Mouse (Mus musculus) kidney, adult 2 months (tissue): ENCODE measurements around the gene Nin. TPM values are rescaled to one million over a fixed set of nuclear protein-coding genes. Genes with fewer than 3 reads are reported as not detected.

ENCODE experiments used
- DNase-seq: peaks from one replicate; pipeline ENCODE4 v3.0.0; 2021
- H3K27ac ChIP-seq: fragments of 200-500 bp; 2 replicates; pipeline ENCODE4 v1.5.1; 2012; ENCODE audit warnings: low read depth, low read length, control low read depth, inconsistent platforms; ENCODE audit not compliant: insufficient read depth
- H3K27me3 ChIP-seq: fragments of 200-500 bp; replicated peaks from 2 replicates; pipeline ENCODE4 v1.6.1; 2012; ENCODE audit warnings: mild to moderate bottlenecking, moderate library complexity, low read length, inconsistent platforms; ENCODE audit not compliant: control insufficient read depth, insufficient read depth
- H3K36me3 ChIP-seq: fragments of 200-500 bp; 2 replicates; pipeline ENCODE4 v1.6.1; 2012; ENCODE audit warnings: mild to moderate bottlenecking, moderate library complexity, low read length, inconsistent platforms; ENCODE audit not compliant: control insufficient read depth, insufficient read depth
- H3K4me1 ChIP-seq: fragments of 200-500 bp; 2 replicates; pipeline ENCODE4 v1.6.1; 2011; ENCODE audit warnings: low read length; ENCODE audit not compliant: control insufficient read depth, insufficient read depth
- H3K4me3 ChIP-seq: fragments of 200-500 bp; 2 replicates; pipeline ENCODE4 v1.5.1; 2011; ENCODE audit warnings: mild to moderate bottlenecking, low read depth, low read length, control low read depth; ENCODE audit not compliant: insufficient read depth
- CTCF ChIP-seq: fragments of 200-500 bp; conservative IDR thresholded peaks from 2 replicates; pipeline ENCODE4 v1.5.1; 2011; ENCODE audit warnings: low read depth, mild to moderate bottlenecking, control low read depth, low read length, moderate library complexity, mixed read lengths; ENCODE audit not compliant: insufficient read depth, insufficient read length
- POLR2A ChIP-seq: fragments of 200-500 bp; IDR thresholded peaks from one replicate; pipeline ENCODE4 v1.6.1; 2011; ENCODE audit warnings: low read depth, low read length, control low read depth
- WGBS: fragments of 180-500 bp; shearing (Covaris S2); methylation state at CpG from one replicate; pipeline ENCODE4 v1.1.7; 2018; 5-methylcytosine and 5-hydroxymethylcytosine counted together
- polyA plus RNA-seq: library from polyadenylated mRNA; depleted of rRNA; stranded (reverse); fragments of >200 nt; gene quantifications from 2 replicates; pipeline ENCODE4 v1.2.3, GENCODE M21; 2012

Gene Nin
- polyA plus RNA-seq, 1 experiment = 4.9 TPM

DNA sequence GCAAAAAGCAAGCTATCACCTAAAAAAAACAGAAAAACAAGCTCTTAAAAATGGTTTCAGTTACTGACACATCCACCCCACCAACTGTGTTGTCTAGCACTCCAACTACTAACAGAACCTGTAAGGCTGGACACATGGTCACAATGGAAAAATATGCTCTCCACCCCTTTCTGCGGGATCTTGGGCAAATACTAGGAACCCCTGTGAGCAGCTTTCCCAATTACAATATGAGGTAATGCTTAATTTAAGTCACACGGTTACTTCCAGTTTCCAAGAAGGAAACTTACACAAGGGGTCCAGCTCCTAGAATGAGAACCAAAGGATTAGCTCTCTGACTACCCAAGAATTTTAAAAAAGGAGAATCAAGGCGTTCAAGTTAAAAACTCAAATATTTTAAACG is 128.0 kb downstream of the Nin start:
- H3K4me3 ChIP-seq = peak overlapping the region; percentile 37

DNA sequence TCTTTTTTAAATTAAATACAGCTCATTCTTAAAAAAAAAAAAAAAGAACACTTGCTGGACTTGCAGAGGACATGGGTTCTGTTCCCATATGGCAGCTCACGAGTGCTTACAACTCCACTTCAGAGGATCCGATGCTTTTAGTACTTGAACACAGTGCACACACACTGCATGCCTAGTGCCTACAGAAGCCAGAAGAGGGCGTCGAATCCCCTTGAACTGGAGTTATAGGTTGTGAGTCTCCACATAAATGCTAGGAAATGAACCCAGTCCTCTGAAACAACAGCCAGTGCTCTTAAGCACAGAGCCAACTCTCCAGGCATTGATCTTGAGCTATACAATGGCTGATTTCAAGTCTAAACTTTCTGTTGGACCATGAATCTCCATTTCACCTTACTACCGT is 130.6 kb downstream of the Nin start:
- H3K36me3 ChIP-seq = peaks cover 4% of the 10 kb centered on the region
- no peak overlapping the region for H3K4me3 ChIP-seq
- 80% methylated on average over 5 of the region's 5 CpGs for WGBS
- H3K27me3 ChIP-seq = no peaks in the 10 kb centered on the region
- H3K27ac ChIP-seq = no peak overlapping the region
- no peaks in the 10 kb centered on the region; the same call in 1 of the 2 replicates for H3K4me1 ChIP-seq
- TF ChIP-seq POLR2A (no peak), CTCF (peak; percentile 48)
- DNase-seq = peak; percentile 17

More for the DNA sequence above, 128.0 kb downstream of the Nin start:
- Histone ChIP-seq H3K4me1 (no peaks in the 10 kb centered on the region), H3K27ac (peak overlapping the region; percentile 50; the same call in 1 of the 2 replicates), H3K27me3 (no peaks in the 10 kb centered on the region), H3K36me3 (peaks cover 2% of the 10 kb centered on the region)
- 22% methylated on average over 4 of the region's 4 CpGs for WGBS
- DNase-seq = peak; percentile 25
- TF ChIP-seq POLR2A (no peak), CTCF (no peak)

DNA sequence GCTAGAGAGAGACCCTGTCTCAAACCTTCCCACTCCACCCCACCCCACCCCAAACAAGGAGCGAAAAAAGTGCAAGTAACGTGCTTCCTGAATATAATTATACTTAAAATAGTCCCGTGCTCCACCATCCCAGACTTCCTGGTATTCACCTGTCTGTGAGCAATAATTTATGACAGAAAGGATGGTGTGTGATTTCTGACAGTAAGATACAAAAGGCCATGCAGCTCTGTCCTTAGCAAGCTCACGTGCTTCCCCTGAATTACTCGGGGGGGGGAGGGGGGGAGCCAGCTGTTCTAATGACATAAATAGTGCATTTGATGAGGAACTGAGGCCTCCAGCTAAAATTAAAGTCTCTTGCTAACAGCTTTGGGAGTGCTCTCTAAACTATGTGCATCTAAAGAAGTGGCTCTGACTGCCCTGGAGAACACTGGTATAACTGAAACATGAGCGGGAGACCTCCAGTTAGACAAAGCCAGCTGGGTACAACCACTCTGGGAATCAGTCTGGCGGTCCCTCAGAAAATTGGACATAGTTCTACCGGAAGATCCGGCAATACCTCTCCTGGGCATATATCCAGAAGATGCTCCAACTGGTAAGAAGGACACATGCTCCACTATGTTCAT is 136.0 kb downstream of the Nin start:
- Histone ChIP-seq H3K36me3 (peaks cover 5% of the 10 kb centered on the region), H3K27ac (peak overlapping the region; percentile 73; the same call in 1 of the 2 replicates), H3K27me3 (no peaks in the 10 kb centered on the region), H3K4me3 (no peak overlapping the region), H3K4me1 (peaks cover 3% of the 10 kb centered on the region; the same call in 1 of the 2 replicates)
- WGBS = 32% methylated on average over 9 of the region's 9 CpGs
- peak; percentile 83 for DNase-seq
- TF ChIP-seq POLR2A = no peak
- TF ChIP-seq CTCF = no peak

DNA sequence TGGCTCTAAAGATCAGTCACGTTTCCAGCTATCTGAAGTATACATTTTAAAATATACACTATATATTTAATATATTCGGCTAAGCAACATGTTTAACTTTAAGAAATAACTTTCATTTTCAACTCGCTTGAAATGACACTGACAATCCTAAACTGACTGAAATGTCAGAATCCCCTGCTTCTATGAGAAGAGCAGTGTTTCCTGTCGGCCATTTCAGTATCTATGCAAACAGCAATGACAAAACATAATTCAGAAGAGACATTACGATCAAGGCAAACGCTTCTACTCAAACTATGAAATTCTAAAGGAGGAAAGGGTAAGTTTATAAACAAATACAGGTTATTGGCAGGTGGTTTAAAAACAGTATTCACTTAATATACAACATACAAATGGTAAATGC is 136.8 kb downstream of the Nin start:
- Histone ChIP-seq H3K4me1 (peaks cover 3% of the 10 kb centered on the region; the same call in 1 of the 2 replicates), H3K4me3 (no peak overlapping the region), H3K27me3 (no peaks in the 10 kb centered on the region), H3K27ac (no peak overlapping the region), H3K36me3 (peaks cover 5% of the 10 kb centered on the region)
- no peak for DNase-seq
- 64% methylated on average over 6 of the region's 6 CpGs for WGBS
- no peak for TF ChIP-seq POLR2A

DNA sequence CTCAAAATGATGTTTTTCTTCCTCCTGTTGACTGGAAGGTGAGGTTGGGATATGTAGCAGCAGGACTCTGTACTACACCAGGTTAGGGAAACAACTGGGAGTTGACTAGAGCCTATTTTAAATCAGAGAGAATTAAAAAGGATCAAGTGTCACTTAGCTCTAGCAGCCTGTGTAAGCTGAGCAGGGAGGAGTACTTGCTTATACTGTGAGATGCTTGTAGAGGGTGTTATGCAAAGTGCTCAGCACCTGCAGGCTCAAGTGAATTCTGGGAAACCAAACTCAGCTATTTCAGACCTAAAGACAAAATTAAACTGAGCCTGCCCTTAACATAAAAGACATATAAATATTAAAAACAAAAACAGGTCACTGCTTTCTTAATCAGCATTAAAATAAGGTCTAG is 139.9 kb downstream of the Nin start:
- peaks cover 4% of the 10 kb centered on the region for H3K36me3 ChIP-seq

DNA sequence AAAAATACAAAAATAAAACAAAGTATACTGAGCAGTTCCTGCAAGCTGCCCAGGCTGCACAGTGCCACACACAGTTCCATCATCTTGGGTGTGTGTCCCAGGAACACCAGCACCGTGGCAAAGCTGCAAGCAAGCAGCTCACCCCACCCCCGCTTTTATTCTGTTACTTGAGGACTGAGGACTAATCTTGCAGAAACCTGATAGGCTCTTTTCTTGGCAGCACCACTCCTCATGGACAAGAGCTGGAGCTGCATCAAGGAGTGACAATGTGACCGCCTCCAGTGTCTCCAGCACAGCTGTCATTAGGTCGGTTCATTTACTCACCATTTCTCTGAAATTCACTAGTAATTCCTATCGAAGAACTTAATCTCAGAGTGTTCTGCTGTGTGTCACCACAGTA is 145.4 kb downstream of the Nin start:
- no peak overlapping the region for H3K4me3 ChIP-seq
- peaks cover 6% of the 10 kb centered on the region; the same call in 1 of the 2 replicates for H3K36me3 ChIP-seq
- 60% methylated on average over 5 of the region's 5 CpGs for WGBS
- no peak for DNase-seq
- H3K4me1 ChIP-seq = no peaks in the 10 kb centered on the region
- no peak overlapping the region for H3K27ac ChIP-seq
- TF ChIP-seq POLR2A (no peak), CTCF (no peak)
- H3K27me3 ChIP-seq = no peaks in the 10 kb centered on the region

More for the DNA sequence above, 139.9 kb downstream of the Nin start:
- peaks cover 3% of the 10 kb centered on the region; the same call in 1 of the 2 replicates for H3K4me1 ChIP-seq
- TF ChIP-seq POLR2A (no peak), CTCF (no peak)
- H3K4me3 ChIP-seq = no peak overlapping the region
- no peaks in the 10 kb centered on the region for H3K27me3 ChIP-seq
- no peak overlapping the region for H3K27ac ChIP-seq
- no peak for DNase-seq

DNA sequence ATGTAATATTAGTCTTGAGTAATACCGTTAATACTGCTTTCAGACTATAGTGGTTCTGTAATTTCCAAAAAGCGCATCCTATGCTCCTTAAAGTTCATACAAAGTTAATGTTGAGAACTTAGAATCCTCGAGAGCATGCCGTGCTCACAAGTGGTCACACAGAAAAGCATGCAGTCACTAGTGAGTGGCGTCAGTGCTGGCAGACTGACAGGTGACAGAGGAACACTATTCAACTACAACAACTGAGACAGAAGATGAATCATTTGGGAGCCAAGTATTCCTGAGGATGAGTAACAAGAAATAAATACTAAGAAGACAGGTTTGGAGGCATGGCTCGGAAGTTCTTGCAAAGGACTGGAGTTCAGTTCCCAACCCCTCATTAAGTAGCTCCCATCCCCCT is 146.4 kb downstream of the Nin start:
- 84% methylated on average over 6 of the region's 6 CpGs for WGBS
- TF ChIP-seq POLR2A (no peak), CTCF (no peak)
- no peak overlapping the region for H3K27ac ChIP-seq
- no peak overlapping the region for H3K4me3 ChIP-seq
- H3K4me1 ChIP-seq = no peaks in the 10 kb centered on the region
- H3K27me3 ChIP-seq = no peaks in the 10 kb centered on the region
- peaks cover 6% of the 10 kb centered on the region; the same call in 1 of the 2 replicates for H3K36me3 ChIP-seq
- no peak for DNase-seq
